Mouse (Mus musculus) adrenal gland, adult (tissue): ENCODE results near the gene Zfyve21.
A peak's percentile ranks its signal among the peaks of the same experiment; 100 is the strongest.

Experiments used
- DNase-seq, 2 experiments: peaks; one replicate each; pipeline ENCODE4 v3.0.0; 2022 to 2023; ENCODE audit warnings: low spot score in 1 of 2; ENCODE audit not compliant: inconsistent age in 2 of 2

Zfyve21 gene

GRCm38 (mm10) chr12:111842565-111843433 lies 28.8 kb downstream of the Zfyve21 start:
- no peak for DNase-seq

GRCm38 (mm10) chr12:111843470-111843869 lies 29.5 kb downstream of the Zfyve21 start:
- DNase-seq, result no peak

- no peak for DNase-seq
These were observed 32.0 kb downstream of the Zfyve21 start for GRCm38 (mm10) chr12:111845953-111846352.

DNA sequence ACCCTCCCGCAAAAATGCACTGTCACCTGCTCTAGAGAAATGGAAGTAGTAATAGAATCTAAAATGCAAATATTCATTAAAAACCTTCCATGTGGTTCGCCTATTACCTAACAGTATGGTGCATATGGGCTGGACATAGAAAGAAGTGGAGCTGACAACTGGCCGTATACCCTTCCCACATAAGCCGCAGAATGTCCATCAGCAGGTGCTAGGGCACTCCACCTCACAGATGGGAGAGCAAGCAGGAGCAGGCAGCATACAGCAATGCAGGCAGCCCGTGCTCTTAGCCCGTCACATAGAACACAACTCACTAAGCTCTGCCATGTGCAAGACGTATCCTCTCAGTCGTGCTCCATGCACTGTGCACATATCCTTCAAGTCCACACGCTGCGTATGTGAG lies 32.8 kb downstream of the Zfyve21 start:
- no peak for DNase-seq

GRCm38 (mm10) chr12:111848300-111848798 lies 34.4 kb downstream of the Zfyve21 start:
- DNase-seq, result peak in 1 of 2 experiments; percentile 74

DNA sequence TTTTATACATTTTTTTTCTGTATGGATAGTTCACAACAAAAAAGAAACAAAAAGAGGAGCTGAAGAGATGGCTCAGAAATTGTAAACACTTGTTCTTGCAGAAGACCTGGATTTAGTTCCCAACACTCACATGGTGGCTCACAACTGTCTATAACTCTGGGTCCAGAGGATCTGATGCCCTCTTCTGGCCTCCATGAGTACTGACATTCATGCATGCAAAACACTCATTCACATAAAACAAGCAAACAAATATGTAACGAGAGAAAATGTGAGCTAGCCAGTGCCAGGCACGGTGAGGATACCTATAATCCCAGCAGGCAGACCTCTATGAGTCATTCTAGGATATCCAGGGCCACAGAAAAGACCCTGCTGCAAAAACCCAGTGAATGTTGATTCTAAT lies 37.3 kb downstream of the Zfyve21 start:
- DNase-seq, result no peak

DNA sequence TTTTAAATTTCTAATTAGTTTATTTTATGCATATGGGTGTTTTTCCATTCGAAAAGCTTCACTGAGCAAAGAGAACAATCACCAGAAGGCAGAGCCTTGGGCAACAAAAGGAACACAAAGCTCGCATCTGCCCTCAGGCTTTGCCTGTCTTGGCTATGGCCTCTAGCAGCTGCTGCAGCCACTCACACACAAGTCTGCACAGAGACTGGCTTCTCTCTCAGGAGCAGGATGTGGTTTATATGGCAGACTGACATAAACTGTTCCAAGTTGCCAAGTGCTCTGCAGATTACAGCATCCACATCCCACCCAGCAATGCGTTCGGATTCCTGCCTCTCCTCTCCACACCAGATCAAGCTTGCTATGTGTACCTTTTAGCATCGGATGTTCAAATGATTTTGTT lies 37.8 kb downstream of the Zfyve21 start:
- DNase-seq, result no peak

DNA sequence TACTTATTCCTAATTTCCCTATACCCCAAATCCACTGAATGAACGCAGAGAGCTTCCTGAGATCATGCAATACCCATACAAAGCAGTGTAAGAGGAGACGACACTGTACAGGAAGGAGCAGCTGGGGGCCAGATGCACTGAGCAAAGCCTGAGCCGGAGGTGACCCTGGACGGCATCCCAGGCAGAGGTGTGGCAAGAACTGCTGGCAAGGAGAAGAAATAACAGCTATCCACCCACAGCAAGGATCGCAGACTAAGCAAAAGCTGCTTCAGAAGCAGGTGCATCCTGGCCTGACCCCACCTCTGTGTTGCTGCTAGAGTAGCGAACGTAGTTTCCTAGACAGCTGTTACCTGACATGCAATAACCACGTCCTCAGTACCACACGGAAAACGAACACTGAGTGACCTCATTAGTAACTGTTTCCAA lies 39.1 kb downstream of the Zfyve21 start:
- peak; percentile 55 to 91 for DNase-seq

DNA sequence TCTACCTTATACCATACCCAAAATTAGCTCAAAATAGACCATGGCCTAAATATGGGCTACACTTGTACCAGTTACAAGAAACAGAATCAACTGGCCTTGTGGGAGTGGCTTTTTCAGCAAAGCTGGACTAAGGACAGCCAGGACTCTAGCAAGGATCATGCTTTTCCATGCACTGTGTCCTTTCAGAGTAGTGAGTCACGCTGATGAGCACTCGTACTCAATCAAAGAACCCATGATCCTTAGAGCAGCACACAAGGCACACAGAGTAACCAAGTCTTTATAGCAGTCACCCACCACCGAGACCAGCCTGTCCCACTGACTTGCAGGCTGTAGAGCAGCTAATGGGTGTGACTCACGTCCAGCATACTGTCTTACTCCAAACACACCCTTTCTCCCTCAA lies 39.6 kb downstream of the Zfyve21 start:
- peak; percentile 83 to 86 for DNase-seq

DNA sequence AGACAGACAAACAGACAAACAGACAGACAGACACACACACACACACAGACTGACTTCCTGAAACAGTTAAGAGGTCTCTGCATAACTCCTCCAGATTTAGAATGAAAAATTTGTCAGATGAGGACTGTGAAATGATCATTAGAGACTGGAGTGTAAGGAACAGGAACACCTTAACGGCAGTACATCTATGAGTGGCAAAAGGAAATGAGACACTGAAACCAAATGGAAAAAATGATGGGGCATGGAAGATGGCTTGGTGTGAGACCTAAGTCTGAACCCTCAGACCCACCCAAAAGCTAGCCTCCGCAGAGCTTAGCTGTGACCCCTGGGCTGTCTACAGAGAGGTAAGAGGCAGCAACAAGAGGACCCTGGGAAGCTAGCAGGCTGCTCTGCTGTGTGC lies 41.5 kb downstream of the Zfyve21 start:
- DNase-seq, result no peak

DNA sequence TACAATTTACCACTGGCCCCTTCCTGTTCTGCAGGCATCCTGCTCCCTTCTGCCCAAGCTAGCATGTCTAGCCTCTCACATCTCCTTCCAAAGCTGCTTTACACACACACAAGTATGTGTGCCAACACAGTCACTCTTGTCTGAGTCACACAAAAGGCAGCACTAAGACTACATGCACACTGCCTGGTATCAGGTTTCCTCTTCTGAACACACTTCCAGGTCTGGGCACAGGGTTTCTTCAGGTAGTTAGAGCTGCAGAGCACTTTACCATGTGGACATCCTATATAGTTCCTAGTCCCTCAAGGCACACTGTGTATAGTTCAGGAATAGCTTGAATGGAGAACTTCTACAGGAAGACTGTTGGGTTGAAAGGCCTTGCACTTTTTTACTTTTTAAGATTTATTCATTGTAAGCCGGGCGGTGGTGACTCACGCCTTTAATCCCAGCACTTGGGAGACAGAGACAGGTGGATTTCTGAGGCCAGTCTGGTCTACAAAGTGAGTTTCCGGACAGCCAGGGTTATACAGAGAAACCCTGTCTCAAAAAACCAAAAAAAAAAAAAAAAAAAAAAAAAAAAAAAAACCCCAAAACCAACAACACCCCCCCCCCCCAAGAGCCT lies 50.3 kb downstream of the Zfyve21 start:
- peak; percentile 66 to 92 for DNase-seq

- peak; percentile 48 to 64 for DNase-seq
These were observed 55.8 kb downstream of the Zfyve21 start for GRCm38 (mm10) chr12:111869806-111870205.

DNA sequence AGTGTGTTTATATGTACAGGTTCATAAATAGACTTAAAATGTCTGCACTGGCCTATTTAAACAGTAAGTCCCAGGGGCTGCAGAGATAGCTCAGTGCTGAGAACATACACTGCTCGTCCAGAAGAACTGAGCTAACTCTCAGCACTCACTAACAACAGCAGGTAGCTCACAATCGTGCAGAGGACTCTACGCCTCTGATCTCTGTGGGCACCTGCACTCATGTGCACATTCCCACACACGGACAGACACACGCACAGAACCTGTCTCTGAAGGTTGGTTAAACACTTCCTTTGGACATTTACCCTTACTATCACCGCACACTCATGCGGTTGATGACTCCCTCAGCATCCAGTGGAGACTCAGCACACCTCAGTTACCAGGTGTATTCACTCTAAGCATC lies 56.8 kb downstream of the Zfyve21 start:
- DNase-seq, result no peak

GRCm38 (mm10) chr12:111872079-111872478 lies 58.1 kb downstream of the Zfyve21 start:
- DNase-seq, result no peak

DNA sequence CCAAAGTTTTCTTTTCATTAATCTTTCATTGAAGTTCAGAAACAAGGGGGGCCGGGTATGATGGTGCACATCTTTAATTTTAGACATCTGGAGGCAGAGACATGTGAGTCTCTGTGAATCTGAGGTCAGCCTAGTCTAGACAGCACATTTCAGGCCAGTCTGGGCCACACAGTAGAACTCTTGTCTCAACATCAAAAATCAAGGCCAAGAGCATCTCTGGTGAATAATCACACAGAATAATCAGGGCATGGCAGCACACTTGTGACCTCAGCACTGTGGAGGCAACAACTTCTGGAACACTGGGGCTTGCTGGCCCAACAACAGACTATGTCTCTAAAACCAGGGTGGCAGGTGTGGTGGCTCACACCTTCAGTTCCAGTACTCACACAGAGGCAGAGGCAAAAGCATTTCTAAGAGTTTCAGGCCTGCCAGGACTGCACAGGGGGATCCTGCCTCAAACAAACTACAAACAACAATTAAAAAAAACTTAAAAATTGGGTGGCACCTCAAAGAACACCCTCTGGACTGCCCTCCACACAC lies 60.7 kb downstream of the Zfyve21 start:
- DNase-seq, result peak; percentile 53 to 71

GRCm38 (mm10) chr12:111875499-111875898 lies 61.5 kb downstream of the Zfyve21 start:
- DNase-seq, result no peak

GRCm38 (mm10) chr12:111878213-111878612 lies 64.2 kb downstream of the Zfyve21 start:
- peak; percentile 76 to 91 for DNase-seq
